Mouse (Mus musculus): Measurements from ENCODE around the gene Gnpat.

GRCm38 (mm10) chr8:124892596-124892995 lies 29.8 kb downstream of the Gnpat start:
- TF ChIP-seq CTCF (IDR thresholded peaks at IDR 0.05; ENCODE audit: insufficient read depth, low read depth, low read length) (no peak), POLR2A (IDR thresholded peaks at IDR 0.05; ENCODE audit: insufficient read depth, low read depth, low read length) (no peak)

Measured in olfactory bulb, adult 2 months (tissue).